Mouse (Mus musculus) fibroblast of lung, adult 2 months (primary cell): ENCODE data around the gene Mogat2.
A peak's percentile ranks its signal among the peaks of the same experiment; 100 is the strongest.

Experiments
- DNase-seq: peaks from one replicate; pipeline ENCODE4 v3.0.0-alpha.2; 2011; ENCODE audit warnings: low read depth

The Mogat2 gene

DNA sequence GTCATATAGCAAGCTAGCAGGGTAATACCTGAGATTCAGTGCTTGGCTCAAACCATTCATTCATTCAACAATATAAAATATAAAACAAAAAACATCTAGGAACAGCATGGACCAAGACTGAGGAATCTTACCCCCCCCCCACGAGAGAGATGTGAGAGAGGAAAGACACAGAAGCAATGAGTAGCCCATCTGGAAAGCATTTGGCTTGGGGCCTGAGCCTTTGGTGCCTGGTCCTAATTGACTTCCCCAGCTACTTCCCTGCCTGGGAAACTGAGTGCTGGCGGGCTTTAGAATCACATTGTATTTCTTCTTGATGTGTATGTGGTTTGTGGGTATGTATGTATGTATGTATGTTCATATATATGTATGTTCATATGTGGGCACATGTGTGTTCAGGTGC is 2.8 kb downstream of the Mogat2 start:
- DNase-seq = no peak

GRCm38 (mm10) chr7:99234916-99235315 is 3.5 kb downstream of the Mogat2 start:
- DNase-seq = no peak

DNA sequence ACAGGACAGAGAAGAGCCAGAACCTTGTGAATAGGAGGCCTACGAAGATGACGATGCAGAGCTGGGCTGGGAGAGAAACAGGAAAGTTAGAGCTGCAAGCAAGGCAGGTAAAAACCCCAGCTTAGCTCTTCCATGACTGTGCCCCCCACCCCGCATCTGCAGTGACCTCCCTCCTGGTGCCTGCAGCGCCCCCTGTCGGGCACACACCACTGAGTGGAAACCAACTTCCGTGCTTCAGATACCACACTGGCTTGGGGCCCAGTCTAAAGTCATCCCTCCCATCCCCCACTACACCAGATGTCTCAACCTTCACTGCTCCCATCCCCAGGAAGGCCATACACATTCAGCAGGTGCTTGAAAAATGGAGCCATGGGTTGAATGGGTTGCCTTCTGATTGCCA is 5.8 kb downstream of the Mogat2 start:
- DNase-seq = no peak

DNA sequence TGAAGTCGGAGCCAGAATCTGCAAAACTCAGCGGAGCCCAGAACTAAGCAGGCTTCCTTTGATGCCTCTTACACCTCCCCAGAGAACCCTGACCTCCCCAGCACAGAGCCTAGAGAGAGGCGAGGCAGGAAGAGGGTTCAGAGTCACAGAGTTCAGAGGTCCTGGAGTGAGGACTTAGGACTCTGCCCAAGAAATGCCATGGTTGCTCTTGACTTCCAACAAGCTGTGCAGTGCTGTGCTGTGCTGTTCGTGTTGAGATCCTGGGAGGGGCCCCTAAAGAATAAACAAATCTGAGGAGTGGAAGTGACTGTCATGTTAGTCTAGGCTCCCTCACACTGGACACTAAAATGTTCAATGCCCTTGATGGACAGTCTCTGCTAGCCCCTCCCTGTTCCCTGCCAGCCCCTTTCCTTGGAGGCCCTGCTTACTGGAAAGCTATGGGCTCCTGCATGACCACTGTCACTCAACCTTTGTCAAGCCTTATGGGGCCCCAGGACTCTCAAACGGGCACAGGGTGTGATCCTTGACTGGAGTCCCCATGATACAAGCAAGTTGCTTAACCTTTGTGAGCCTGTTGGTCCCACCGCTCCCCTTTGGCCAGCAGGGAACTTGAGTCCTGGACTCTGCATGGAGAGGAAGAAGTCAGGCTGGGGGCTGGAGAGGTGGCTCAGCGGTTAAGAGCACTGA is 8.2 kb downstream of the Mogat2 start:
- no peak for DNase-seq

DNA sequence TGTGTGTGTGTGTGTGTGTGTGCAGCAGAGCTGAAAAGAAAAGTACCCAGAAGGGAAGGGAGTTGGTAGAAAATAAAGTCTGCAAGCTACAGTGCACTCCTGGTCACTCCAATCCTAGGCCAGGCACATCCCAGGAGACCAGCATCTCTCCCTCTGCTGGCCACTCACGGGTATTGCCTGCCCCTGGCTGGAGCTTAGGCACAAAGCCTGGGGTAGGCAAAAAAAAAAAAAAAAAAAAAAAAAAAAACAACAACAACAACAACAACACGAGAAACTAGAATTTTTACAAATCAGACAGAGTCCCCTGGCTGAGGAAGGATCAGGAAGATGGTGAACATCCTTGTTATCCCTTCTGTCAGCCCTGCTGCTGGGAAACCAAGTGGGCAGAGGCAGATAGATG is 9.0 kb downstream of the Mogat2 start:
- no peak for DNase-seq

DNA sequence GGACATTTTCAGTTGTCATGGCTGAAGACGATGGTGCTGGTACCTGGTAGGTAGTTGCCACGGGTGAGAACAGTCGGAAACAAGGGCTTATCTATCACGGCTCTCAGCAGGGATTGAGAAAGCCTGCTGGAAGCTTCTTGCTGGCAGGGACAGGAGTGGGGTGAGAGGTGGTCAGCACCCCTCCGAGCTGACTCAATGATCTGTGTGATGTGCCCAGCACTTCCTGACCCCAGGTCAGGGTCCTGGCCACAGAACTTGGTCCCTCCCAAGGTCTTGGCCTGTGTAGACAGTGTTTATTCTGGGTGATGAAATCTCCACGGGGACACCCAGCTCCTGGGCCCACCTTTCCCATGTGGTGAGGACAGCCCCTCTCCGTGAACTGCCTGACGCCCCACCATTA is 9.6 kb downstream of the Mogat2 start:
- no peak for DNase-seq

- no peak for DNase-seq
Observed at GRCm38 (mm10) chr7:99227267-99227666, 11.2 kb downstream of the Mogat2 start.

GRCm38 (mm10) chr7:99226662-99227061 is 11.8 kb downstream of the Mogat2 start:
- DNase-seq = no peak

GRCm38 (mm10) chr7:99225421-99225820 is 13.0 kb downstream of the Mogat2 start:
- DNase-seq = no peak

DNA sequence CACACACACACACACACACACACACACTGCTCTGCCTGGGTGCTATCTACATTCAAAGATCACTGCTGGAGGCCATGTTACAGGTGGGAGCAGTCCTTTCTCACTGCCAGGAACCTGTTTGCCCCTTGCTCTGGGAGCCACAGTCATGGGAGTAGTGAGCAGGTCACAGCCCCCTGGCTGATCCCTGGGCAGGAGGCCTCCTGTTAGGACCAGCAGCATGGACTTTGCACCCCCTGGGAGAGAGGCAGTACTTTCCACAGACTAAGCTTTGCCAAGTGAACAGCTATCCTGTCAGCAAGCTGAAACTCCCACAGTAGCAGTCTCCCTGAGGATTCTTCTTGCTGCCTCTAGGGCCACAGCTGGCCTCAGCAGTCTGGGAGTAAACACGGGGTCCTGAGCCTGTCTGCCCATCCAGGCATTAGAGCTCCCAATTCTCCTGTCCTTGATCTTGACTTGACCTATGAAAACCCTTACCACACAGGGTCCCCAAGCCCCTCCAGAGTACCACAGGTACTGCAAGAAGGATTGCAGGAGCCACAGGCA is 13.7 kb downstream of the Mogat2 start:
- no peak for DNase-seq

DNA sequence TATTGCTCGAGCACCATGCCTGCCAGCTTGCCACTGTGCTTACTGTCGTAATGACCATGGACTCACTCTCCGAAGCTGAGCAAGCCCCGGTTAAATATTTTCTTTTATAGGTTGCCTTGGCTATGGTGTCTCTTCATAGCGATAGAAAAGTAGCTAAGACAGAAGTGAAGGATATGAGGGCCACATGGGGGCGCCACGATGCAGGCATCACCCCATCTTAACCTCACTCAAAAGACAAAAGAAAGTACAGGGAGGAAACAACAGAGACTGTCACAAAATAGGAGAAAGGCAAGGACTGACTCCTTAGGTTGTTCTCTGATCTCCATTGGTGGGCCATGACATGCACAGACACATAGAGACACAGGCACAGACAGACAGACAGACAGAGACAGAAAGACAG is 14.2 kb downstream of the Mogat2 start:
- no peak for DNase-seq

GRCm38 (mm10) chr7:99217338-99218074 is 20.9 kb downstream of the Mogat2 start:
- DNase-seq = no peak

DNA sequence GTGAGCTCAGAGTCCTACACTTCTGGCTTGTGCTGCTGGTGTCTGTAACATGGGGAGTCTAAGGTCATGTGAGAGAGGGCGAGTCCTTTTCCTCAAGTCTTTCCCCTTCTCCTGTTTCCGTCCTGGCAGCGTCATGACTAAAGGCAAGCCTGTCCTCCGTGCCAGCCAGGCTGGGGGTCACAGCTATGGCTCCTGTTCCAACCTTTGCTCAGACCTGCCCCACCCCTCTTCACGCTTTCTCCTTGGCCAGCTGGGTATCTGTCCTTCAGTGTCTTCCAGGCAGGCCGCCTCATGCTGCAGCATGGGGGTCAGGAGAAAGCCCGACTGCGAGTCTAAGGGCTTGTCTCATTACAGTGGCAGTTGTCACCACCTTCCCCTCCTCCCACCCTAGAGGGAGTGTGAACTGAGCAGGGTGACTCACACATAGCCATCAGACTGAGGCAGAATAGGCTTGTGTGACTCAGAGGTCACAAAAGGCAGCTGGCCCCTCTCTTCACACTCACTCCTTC is 23.0 kb downstream of the Mogat2 start:
- peak; percentile 40 for DNase-seq

DNA sequence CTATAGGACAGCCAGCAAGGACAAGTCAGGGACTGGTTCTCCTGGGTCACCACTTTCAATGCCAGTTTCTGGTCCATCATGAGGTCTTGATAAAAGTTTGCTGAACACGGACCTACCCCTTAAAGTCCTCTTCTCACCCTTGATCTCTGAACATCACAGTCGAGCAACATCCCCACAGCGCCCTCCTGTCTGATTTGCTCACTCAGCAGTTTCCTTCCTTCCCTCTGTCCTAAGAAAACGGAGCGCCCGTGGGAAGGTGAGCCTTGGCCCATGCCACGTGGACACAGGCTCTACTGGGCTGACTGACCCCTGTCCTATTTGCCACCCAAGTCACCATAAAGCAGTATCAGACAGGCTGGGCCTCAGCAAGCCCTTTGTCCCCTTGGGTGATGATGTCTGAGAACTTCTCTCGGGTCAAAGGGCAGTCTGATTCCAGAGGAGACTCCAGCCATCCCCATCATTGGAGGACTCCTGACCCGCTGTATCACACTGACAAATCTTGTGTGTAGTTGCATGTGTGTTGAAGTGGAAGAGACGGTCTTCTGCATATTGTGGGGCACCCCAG is 23.7 kb downstream of the Mogat2 start:
- DNase-seq = no peak

DNA sequence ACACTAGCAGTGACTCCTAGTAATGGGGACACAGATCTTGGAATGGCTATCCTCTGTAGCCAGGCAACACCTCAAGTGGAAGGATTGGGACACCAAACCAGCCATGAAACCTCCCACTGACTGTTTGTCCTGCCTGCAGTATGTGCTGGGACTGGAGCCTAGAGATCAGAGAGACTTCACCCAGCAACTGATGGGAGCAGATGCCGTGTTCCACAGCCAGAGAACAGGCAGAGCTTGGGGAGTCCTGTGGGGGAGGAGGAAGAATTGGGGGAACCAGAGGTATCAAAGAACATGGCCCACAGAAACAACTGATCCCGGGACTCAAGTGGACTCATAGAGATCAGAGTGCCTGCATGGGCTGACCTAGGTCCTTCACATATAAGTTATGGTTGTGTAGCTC is 24.7 kb downstream of the Mogat2 start:
- no peak for DNase-seq

DNA sequence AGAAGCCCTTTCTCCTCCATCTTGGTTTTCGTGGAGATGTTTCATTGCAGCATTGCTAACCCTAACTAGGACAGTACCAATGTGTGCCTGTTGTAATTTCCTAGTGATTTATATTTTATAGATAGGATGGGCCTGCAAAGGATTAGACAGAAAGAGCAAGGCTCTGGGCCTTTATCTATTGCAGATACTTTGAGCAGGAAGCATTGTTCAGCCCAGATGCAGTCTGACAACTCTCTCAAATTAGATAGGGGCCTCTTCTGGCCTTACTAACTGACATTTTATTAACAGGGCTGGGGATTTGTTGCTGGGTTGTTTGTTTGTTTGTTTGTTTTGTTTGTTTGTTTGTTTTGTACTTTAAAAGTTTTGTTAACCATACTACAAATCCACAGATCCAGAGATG is 25.4 kb downstream of the Mogat2 start:
- no peak for DNase-seq

DNA sequence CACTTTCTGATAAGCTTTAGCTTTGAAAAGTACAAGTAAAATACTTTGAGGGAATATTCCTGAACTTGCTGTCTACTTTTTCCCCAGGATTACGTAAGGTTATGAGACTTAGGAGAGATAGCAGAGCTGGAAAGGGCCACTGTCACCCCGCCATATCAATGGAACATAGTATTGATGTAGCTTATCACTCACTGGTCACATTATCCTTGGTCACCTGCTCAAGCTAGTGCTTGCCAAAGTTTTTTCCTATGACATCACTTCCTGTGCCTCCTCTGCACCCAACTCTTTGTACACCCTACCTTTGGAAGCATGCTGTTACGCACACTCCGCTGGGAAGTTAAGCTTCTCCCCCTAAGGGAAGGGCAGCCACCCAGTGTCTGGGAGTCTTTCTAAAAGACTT is 29.7 kb downstream of the Mogat2 start:
- DNase-seq = no peak

DNA sequence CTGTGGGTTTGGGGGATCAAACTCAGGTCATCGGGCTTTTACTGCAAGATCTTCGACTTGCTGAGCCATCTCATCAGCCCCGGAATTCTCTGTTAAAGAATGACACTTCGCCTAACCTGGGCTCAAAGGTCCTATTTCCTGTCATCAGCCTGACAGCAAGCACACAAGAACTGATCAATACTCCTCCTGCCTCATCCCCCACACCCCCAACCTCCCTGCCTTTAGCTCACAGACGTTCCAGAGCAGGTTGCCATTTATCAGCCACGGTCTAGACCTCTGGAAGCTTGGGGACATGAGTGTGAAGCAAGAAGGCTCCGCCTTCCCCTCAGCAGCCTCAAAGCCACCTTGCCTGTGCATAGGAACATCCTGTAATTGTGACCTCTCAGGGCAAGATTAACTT is 32.1 kb downstream of the Mogat2 start:
- DNase-seq = no peak

DNA sequence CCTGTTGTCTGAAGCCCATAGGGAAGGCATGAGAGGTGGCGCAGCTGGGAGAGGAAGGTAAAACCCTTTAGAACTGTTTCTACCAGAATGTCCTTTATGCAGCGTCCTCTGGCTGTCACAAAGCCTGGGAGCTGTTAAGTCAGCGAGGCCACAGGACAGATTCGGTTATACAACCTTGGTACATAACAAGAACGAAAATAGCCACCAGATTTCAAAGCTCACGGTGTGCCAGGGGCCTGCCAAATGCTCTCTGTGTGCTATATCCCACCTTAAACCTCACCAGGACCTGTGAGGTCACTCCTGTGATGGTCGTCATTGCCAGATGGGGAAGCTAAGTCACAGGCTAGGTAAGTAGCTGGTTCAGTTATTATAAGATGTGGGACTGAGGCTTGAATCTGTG is 36.3 kb downstream of the Mogat2 start:
- no peak for DNase-seq

- DNase-seq = no peak
Observed at GRCm38 (mm10) chr7:99200290-99200689, 38.1 kb downstream of the Mogat2 start.

DNA sequence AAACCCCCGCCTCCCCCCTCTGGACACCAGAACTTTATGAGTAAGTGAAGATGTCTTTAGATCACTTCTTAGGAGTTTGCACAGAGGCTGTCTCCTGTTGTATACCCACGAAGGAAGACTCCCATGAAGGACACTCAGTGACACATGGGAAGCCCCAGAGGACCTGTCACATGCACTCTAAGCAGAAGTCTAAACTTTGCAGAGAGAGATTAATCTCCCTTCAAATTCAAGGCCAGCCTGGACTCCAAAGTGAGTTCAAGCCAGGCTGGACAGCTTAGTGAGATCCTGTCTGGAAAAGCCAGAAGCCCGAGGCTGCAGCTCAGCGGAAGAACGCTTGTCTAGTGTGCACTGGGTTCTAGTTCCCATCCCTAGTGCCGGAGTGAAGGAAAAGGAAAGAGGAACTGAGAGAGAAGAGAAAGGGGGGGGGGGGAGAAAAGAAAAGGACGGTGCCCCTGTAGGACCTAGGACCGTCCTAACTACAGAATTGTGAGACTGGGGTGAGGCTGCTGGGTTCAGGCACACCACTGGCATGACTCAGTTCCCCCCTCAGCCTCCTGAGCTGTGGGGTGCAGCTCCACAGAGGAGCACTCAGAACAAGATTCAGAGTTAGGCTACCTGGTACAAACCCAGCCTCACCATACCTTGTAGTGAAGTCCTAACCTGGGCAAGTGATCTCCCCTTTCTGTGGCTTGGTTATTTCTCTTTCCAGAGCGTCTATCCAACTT is 38.8 kb downstream of the Mogat2 start:
- no peak for DNase-seq

GRCm38 (mm10) chr7:99198811-99199210 is 39.6 kb downstream of the Mogat2 start:
- no peak for DNase-seq
